Mouse (Mus musculus): ENCODE measurements at regions not wholly inside any gene's neighbourhood (a gene's known extent, or its start where the extent isn't known, plus 50 kb on each side); places are given as distances from the start of the nearest gene placed in this dataset.

DNA sequence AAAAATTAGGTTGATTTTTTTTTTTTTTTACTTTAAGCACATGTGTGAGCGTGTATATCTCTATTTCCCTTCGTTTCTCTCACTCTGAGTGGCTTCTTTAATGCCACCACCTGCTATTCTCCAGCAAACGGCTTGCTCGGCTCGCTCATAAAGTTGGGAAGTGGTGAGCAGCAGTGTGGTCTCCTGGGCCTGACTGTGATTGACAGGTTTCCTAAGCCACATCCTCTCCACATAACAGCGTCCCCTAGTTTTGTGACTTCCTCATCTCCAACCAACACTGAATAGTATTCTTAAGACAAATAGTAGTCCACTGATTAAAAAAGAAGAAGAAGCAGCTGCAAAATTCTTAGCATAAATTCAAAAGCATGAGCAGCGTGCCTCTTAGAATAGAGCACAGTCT is 145.7 kb upstream of the Gpc5 start:
- TF ChIP-seq CTCF (IDR thresholded peaks at IDR 0.05) (no peak), POLR2A (IDR thresholded peaks at IDR 0.05; ENCODE audit: insufficient read depth, low read depth, low read length) (no peak)

Data from heart, adult 2 months (tissue).